Mouse (Mus musculus): ENCODE results near the gene Actl10.

The Actl10 gene

GRCm38 (mm10) chr2:154551476-154551875 is at the start of gene Actl10:
Actl10 (plus strand) TSS chr2:154551776.
- DNase-seq (ENCODE audit: low read depth, low spot score) = no peak

- no peak for DNase-seq (ENCODE audit: low read depth, low spot score)
Measured at GRCm38 (mm10) chr2:154507076-154507475, 44.5 kb upstream of the Actl10 start.

GRCm38 (mm10) chr2:154507566-154508283 is 43.9 kb upstream of the Actl10 start:
- no peak for DNase-seq (ENCODE audit: low read depth, low spot score)

GRCm38 (mm10) chr2:154508450-154508849 is 43.1 kb upstream of the Actl10 start:
- no peak for DNase-seq (ENCODE audit: low read depth, low spot score)

- DNase-seq (ENCODE audit: low read depth, low spot score) = no peak
Measured at GRCm38 (mm10) chr2:154510141-154510540, 41.4 kb upstream of the Actl10 start.

- DNase-seq (ENCODE audit: low read depth, low spot score) = no peak
Measured at GRCm38 (mm10) chr2:154516944-154517343, 34.6 kb upstream of the Actl10 start.

GRCm38 (mm10) chr2:154517424-154517823 is 34.2 kb upstream of the Actl10 start:
- no peak for DNase-seq (ENCODE audit: low read depth, low spot score)

GRCm38 (mm10) chr2:154521449-154521848 is 30.1 kb upstream of the Actl10 start:
- no peak for DNase-seq (ENCODE audit: low read depth, low spot score)

GRCm38 (mm10) chr2:154522334-154522733 is 29.2 kb upstream of the Actl10 start:
- no peak for DNase-seq (ENCODE audit: low read depth, low spot score)

GRCm38 (mm10) chr2:154525285-154525684 is 26.3 kb upstream of the Actl10 start:
- no peak for DNase-seq (ENCODE audit: low read depth, low spot score)

GRCm38 (mm10) chr2:154526531-154526930 is 25.0 kb upstream of the Actl10 start:
- DNase-seq (ENCODE audit: low read depth, low spot score) = no peak

GRCm38 (mm10) chr2:154532888-154533287 is 18.7 kb upstream of the Actl10 start:
- no peak for DNase-seq (ENCODE audit: low read depth, low spot score)

GRCm38 (mm10) chr2:154534704-154535270 is 16.8 kb upstream of the Actl10 start:
- no peak for DNase-seq (ENCODE audit: low read depth, low spot score)

GRCm38 (mm10) chr2:154538310-154538709 is 13.3 kb upstream of the Actl10 start:
- no peak for DNase-seq (ENCODE audit: low read depth, low spot score)

GRCm38 (mm10) chr2:154538710-154539109 is 12.9 kb upstream of the Actl10 start:
- DNase-seq (ENCODE audit: low read depth, low spot score) = no peak

GRCm38 (mm10) chr2:154539720-154540119 is 11.9 kb upstream of the Actl10 start:
- DNase-seq (ENCODE audit: low read depth, low spot score) = no peak

- DNase-seq (ENCODE audit: low read depth, low spot score) = no peak
Measured at GRCm38 (mm10) chr2:154541630-154542029, 9.9 kb upstream of the Actl10 start.

GRCm38 (mm10) chr2:154543567-154544347 is 7.8 kb upstream of the Actl10 start:
- DNase-seq (ENCODE audit: low read depth, low spot score) = no peak

- DNase-seq (ENCODE audit: low read depth, low spot score) = no peak
Measured at GRCm38 (mm10) chr2:154546711-154547110, 4.9 kb upstream of the Actl10 start, which contains the start of gene 1700003F12Rik. 1700003F12Rik (plus strand) TSS chr2:154547085.

GRCm38 (mm10) chr2:154548688-154549087 is 2.9 kb upstream of the Actl10 start:
- no peak for DNase-seq (ENCODE audit: low read depth, low spot score)

GRCm38 (mm10) chr2:154549127-154549885 is 2.3 kb upstream of the Actl10 start:
- no peak for DNase-seq (ENCODE audit: low read depth, low spot score)

GRCm38 (mm10) chr2:154549886-154550189 is 1.7 kb upstream of the Actl10 start:
- DNase-seq (ENCODE audit: low read depth, low spot score) = no peak

Data from c-Kit-negative CD71-positive TER-119-positive erythroid progenitor cells, embryonic 14.5 days (primary cell).